Mouse (Mus musculus) ES-Bruce4 (cell line): ENCODE measurements around the gene Obp2b.

Experiments
- CTCF ChIP-seq: IDR thresholded peaks from one replicate; pipeline ENCODE4 v1.8.1; 2011; ENCODE audit warnings: low read depth, low read length
- EP300 ChIP-seq: IDR thresholded peaks from 2 replicates; pipeline ENCODE4 v1.6.1; 2011; ENCODE audit warnings: low read depth, low read length; ENCODE audit not compliant: insufficient read depth
- POLR2A ChIP-seq: IDR thresholded peaks from one replicate; pipeline ENCODE4 v1.8.1; 2011; ENCODE audit warnings: low read length; ENCODE audit not compliant: insufficient read depth

DNA sequence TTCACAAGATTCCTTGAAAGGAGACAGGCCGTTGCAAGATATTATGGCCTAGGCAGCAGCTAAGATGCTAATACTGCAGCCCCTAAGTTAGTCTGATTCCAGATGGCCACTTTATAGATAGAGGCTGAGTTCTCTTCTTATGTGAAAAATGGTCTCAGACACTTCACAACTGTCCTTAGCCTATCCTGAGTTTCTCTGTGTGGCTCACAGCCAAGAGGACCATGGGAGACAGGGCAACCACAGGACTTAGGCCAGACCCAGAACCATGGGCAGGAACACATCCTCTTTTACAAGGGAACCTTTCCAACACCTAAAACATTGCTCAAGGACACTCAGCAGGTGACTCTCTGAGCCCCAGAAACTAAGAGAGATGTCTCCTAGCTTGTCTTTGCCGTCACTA is 36.7 kb downstream of the Obp2b start:
- no peak for TF ChIP-seq POLR2A
- TF ChIP-seq EP300, result no peak
- TF ChIP-seq CTCF, result no peak
